Mouse (Mus musculus): ENCODE results near the gene Slc9a2.
A peak's percentile ranks its signal among the peaks of the same experiment; 100 is the strongest.

GRCm38 (mm10) chr1:40808643-40809042, 128.3 kb downstream of the Slc9a2 start:
- TF ChIP-seq CTCF (IDR thresholded peaks at IDR 0.05; ENCODE audit: control insufficient read depth, insufficient read depth, insufficient read length) (no peak), MAX (IDR thresholded peaks at IDR 0.05) (no peak), MYOG (IDR thresholded peaks at IDR 0.05; ENCODE audit: control insufficient read depth, extremely low read depth, insufficient read length) (no peak), USF1 (IDR thresholded peaks at IDR 0.05; ENCODE audit: low read depth) (peak; percentile 84), CEBPB (IDR thresholded peaks at IDR 0.05; ENCODE audit: low read depth) (no peak)

All from C2C12 (cell line).